Mouse (Mus musculus): ENCODE measurements around the gene Lurap1l.

- no peak for TF ChIP-seq CTCF (IDR thresholded peaks at IDR 0.05; ENCODE audit: insufficient read depth, low read depth, low read length)
- TF ChIP-seq POLR2A (IDR thresholded peaks at IDR 0.05; ENCODE audit: insufficient read depth, low read depth, low read length): no peak
Measured at GRCm38 (mm10) chr4:80916695-80917094, 6.2 kb downstream of the Lurap1l start.

Data from olfactory bulb, adult 2 months (tissue).